Mouse (Mus musculus) midbrain, embryonic 15.5 days (tissue): Measurements from ENCODE around the gene Siah3. TPM values are rescaled to one million over a fixed set of nuclear protein-coding genes. Genes with fewer than 3 reads are reported as not detected.

ENCODE experiments used
- ATAC-seq: fragments of 200-750 bp; cut with Nextera tagmentation; replicated peaks from 2 replicates; pipeline ENCODE4 v1.8.0; 2017; ENCODE audit warnings: moderate TSS enrichment
- H3K27ac ChIP-seq: fragments of 300-500 bp; sonication (generic); 2 replicates; pipeline ENCODE4 v1.5.1; 2015; ENCODE audit warnings: mild to moderate bottlenecking, inconsistent platforms
- H3K27me3 ChIP-seq: fragments of 300-500 bp; sonication (generic); replicated peaks from 2 replicates; pipeline ENCODE4 v1.6.1; 2015; ENCODE audit warnings: inconsistent platforms
- H3K36me3 ChIP-seq: fragments of 300-500 bp; sonication (generic); replicated peaks from 2 replicates; pipeline ENCODE4 v1.6.1; 2015; ENCODE audit warnings: inconsistent platforms
- H3K4me1 ChIP-seq: fragments of 300-500 bp; sonication (generic); 2 replicates; pipeline ENCODE4 v1.6.1; 2015; ENCODE audit warnings: inconsistent platforms
- H3K4me2 ChIP-seq: fragments of 300-500 bp; sonication (generic); 2 replicates; pipeline ENCODE4 v1.6.1; 2015; ENCODE audit warnings: inconsistent platforms, mild to moderate bottlenecking, moderate library complexity
- H3K4me3 ChIP-seq: fragments of 300-500 bp; sonication (generic); 2 replicates; pipeline ENCODE4 v1.5.1; 2015; ENCODE audit warnings: mild to moderate bottlenecking, inconsistent platforms
- H3K9ac ChIP-seq: fragments of 300-500 bp; sonication (generic); 2 replicates; pipeline ENCODE4 v1.6.1; 2015; ENCODE audit warnings: mild to moderate bottlenecking, inconsistent platforms
- H3K9me3 ChIP-seq: fragments of 300-500 bp; sonication (generic); 2 replicates; pipeline ENCODE4 v1.6.1; 2016; ENCODE audit warnings: inconsistent platforms
- WGBS: fragments of 180-500 bp; shearing (Covaris S2); methylation state at CpG from one replicate; pipeline ENCODE4 v1.1.7; 2015; ENCODE audit warnings: mixed read lengths; 5-methylcytosine and 5-hydroxymethylcytosine counted together
- polyA plus RNA-seq: library from polyadenylated mRNA; unstranded; fragments of >200 nt; fragmentation: Nextera tagmentation; extraction: Ambion mirVana; gene quantifications from 2 replicates; pipeline ENCODE4 v1.2.1, GENCODE M21; 2015

The Siah3 gene
- polyA plus RNA-seq, 1 experiment from 2014 or later: 3.4 TPM

DNA sequence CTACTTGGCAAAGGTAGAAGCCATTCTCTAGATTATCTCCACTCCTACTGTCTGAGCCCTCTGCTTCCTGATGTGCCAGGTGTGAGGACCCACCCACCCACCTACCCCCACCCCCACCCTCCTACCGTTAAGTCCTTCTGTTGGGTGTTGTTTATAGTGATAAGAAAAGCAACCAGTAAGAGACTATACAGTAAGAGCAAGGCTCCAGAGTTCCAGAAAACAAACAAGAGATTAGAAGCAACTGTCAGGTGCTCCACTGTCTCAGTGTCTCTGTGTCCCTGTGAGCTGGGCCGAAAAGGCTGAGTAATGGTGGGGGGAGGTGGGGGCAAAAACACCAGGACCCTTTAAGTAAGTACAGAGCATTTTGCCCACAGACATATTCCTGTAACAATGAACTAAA, 83.4 kb downstream of the Siah3 start:
- H3K4me3 ChIP-seq: no peak overlapping the region
- no peak overlapping the region for H3K27ac ChIP-seq
- H3K4me2 ChIP-seq: no peak overlapping the region
- H3K4me1 ChIP-seq: peaks cover 20% of the 10 kb centered on the region
- no peak overlapping the region for H3K9ac ChIP-seq
- no peaks in the 10 kb centered on the region for H3K9me3 ChIP-seq
- WGBS: 46% methylated on average over 2 of the region's 2 CpGs
- no peak for ATAC-seq
- no peaks in the 10 kb centered on the region for H3K27me3 ChIP-seq
- no peaks in the 10 kb centered on the region for H3K36me3 ChIP-seq

DNA sequence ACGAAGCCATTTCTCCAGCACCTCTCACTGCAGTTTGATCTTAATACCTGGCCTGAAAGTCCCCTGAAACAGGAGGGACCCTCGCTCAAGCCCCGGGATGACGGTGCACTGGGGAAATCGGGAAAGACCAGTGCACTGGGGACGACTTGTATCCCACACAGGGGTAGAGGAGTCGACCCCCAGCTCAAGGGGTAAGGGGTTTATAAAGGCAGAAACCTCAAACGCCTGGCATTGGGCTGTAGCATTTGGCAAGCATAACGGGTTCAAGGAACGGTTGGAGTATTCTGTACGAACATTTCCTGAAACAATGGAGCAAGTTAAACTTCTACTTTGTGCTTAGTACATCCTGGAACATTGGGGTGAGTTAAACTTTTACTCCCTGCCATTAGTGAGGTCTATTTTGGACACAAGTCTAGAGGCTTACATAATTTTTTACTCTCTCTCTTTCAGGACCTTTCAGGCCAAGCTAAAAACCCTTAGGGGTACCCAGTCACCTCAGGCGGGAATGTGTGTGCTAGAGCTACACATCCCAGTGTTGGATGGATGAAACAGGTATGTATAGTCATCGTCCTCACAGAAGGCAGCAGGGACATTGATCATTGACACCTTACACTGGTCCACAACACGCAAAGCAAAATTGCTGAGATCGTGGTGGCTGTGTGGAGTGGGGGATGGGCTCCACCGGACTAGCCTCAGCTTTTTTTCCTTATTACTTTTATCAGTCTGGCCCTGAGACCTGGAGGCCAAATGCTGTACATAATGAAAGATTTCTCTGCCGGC, 84.6 kb downstream of the Siah3 start:
- H3K27me3 ChIP-seq: no peaks in the 10 kb centered on the region
- no peaks in the 10 kb centered on the region for H3K36me3 ChIP-seq
- H3K4me3 ChIP-seq: no peak overlapping the region
- H3K4me1 ChIP-seq: peaks cover 20% of the 10 kb centered on the region
- no peak overlapping the region for H3K4me2 ChIP-seq
- peak overlapping the region; percentile 63; the same call in 1 of the 2 replicates for H3K27ac ChIP-seq
- H3K9me3 ChIP-seq: no peaks in the 10 kb centered on the region
- no peak overlapping the region for H3K9ac ChIP-seq
- WGBS: 57% methylated on average over 17 of the region's 17 CpGs
- peak; percentile 57; the same call in 1 of the 2 replicates for ATAC-seq

DNA sequence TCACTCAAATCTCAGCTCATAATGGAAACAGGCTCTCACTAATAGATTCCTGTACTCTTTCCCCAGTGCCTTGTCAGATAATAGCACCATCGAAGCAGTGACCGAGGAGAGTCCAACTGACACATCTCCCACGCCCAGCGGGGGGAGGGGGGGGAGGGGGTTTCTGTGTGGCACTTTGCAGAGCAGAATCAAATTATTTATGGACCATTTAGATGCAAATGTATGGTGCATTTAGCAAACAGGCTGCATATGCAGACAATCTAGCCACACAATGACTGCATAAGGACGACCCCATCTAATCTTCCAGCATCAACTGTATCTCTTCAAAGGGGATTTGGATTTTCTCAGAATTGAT, 85.2 kb downstream of the Siah3 start:
- H3K4me1 ChIP-seq: peaks cover 20% of the 10 kb centered on the region
- no peaks in the 10 kb centered on the region for H3K36me3 ChIP-seq
- H3K9me3 ChIP-seq: no peaks in the 10 kb centered on the region
- ATAC-seq: peak; percentile 73
- 9% methylated on average over 5 of the region's 5 CpGs for WGBS
- no peaks in the 10 kb centered on the region for H3K27me3 ChIP-seq
- 0 out of 2 replicates have a peak overlapping the region, but pooled peaks have one; percentile 14 for H3K4me2 ChIP-seq
- H3K9ac ChIP-seq: no peak overlapping the region
- peak overlapping the region; percentile 63 for H3K27ac ChIP-seq
- H3K4me3 ChIP-seq: no peak overlapping the region

DNA sequence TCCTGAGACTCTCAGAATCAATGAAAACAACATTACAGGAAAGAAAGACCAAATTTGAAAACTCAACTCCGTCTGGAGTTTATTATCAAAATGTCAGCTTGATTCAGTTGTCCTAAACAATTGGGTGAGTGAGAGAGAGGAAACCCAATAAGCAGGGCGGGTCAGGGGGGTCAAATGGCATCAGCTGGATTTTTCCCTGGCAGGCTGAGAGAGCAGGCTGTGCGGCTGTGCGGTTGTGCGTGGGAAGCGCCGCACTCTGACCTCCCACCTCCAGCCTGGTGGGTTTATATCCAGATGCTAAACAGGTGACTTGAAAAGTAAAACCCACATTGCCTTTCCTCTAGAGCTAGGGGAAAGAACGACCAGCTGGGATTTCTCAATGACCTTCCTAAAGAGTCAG, 85.9 kb downstream of the Siah3 start:
- H3K9ac ChIP-seq: no peak overlapping the region
- no peaks in the 10 kb centered on the region for H3K36me3 ChIP-seq
- H3K27ac ChIP-seq: peak overlapping the region; percentile 63
- peaks cover 17% of the 10 kb centered on the region for H3K4me1 ChIP-seq
- 11% methylated on average over 8 of the region's 8 CpGs for WGBS
- no peak overlapping the region for H3K4me2 ChIP-seq
- H3K4me3 ChIP-seq: no peak overlapping the region
- no peak for ATAC-seq
- H3K27me3 ChIP-seq: no peaks in the 10 kb centered on the region
- H3K9me3 ChIP-seq: no peaks in the 10 kb centered on the region

DNA sequence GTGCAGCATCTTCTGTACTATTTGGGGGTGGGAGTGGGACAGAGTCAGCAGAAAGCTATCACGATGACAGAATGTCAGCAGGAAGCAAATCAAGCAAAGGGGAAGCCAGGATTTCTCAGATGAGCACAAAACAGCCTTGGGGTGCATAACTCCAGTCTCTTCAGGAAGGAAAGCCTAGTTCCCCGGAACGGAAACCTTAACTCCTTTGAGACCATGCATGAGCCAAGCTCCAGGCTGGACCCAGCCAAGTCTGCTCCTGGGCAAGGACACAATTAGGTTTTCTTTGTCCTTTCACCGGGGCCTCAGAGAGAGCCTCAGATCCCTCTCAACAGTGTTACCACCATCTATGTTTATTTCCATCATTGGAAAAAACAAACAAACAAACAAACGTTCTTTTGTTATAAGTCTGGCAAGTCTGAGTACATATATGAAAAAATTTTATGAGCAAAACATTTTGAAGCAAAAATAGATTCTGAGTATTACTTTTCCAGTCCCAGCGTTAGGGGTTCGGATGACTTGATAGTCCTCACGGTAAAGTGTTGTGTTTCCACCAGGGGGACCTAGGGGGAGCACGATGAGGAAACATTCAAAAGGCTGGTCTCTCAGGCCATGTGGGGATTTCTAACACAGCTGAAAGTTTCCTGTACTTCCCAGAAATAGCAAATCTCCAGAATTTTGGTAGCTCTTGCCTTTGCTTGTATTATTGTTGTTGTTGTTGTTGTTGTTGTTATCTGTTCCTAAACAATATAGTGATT, 106.0 kb downstream of the Siah3 start:
- Histone ChIP-seq H3K4me1 (peaks cover 18% of the 10 kb centered on the region), H3K27ac (no peak overlapping the region), H3K4me3 (no peak overlapping the region), H3K9me3 (no peaks in the 10 kb centered on the region), H3K9ac (no peak overlapping the region), H3K36me3 (no peaks in the 10 kb centered on the region), H3K27me3 (no peaks in the 10 kb centered on the region), H3K4me2 (no peak overlapping the region)
- no peak for ATAC-seq
- 50% methylated on average over 9 of the region's 9 CpGs for WGBS

DNA sequence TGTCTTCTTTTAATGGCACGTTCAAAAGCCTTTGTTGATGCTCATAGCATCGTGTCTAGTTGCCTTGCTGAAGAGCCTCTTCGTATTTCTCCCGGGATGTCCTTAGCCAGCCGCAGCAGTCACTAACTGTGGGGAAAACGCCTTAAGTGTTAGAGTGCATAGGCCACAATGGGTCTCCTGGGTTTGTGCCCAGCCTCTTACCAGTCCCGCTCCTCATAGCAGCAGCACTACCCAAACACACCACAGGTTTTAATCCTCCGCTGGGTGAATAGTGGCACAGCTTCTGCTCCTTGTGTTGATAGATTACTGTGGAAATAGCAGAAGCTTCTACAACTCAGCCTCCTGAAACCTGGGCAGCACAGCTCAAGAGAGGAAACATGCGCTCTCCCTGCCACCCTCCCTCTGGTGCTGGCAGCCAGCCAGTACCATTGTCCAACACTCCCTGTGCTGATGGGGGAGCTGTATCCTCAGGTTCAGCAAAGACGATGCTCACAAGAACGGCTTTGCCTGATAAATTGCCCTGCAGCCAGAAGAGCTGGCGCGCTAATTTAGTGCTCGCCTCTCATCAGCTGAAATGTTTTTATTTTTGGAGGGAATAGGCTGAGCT, 109.9 kb downstream of the Siah3 start:
- WGBS: 30% methylated on average over 14 of the region's 14 CpGs
- no peaks in the 10 kb centered on the region for H3K27me3 ChIP-seq
- H3K4me2 ChIP-seq: no peak overlapping the region
- no peak overlapping the region for H3K9ac ChIP-seq
- peak; percentile 93 for ATAC-seq
- H3K9me3 ChIP-seq: no peaks in the 10 kb centered on the region
- H3K4me3 ChIP-seq: no peak overlapping the region
- peak overlapping the region; percentile 58 for H3K27ac ChIP-seq
- no peaks in the 10 kb centered on the region for H3K36me3 ChIP-seq
- H3K4me1 ChIP-seq: peaks cover 22% of the 10 kb centered on the region

DNA sequence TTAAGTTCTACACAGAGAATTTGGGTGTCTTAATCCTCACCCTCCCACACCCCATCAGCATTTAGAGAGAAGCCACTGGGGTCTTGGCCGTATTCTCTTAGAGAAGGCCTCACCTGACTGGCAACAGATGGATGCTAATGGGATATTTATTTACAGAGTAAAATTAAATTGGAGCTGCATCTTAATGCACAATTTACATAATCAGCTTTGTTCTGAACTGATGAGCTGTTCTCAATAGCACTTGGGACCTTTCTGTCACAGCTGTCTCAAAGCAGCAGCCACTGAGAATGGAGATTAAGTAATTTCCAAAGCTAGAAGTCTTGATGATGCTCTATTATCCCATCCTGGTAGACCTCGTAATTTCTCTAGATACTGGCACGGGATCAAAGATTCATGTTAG, 110.5 kb downstream of the Siah3 start:
- peak; percentile 69 for ATAC-seq
- Histone ChIP-seq H3K9ac (no peak overlapping the region), H3K4me2 (no peak overlapping the region)

DNA sequence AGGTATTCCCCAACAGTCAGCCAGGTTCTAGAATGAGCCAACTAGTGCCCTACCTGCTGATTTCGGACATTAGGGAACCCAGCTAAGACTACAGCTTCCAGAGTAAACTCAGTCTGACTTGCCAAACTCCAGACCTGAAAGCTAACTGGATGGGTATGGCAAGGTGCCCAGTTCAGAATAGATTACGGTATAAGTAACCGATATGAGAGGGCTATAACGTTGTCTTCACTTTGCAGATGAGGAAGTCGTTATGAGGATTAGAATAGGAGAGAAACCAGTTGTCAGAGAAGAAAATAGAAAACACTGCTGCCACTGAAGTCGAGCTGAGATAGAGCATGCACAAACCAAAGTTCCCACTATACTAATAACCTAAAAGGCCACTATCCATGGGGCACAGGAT, 123.2 kb downstream of the Siah3 start:
- WGBS: 86% methylated on average over 6 of the region's 6 CpGs
- no peak for ATAC-seq
- H3K36me3 ChIP-seq: no peaks in the 10 kb centered on the region

More for the DNA sequence above, 110.5 kb downstream of the Siah3 start:
- Histone ChIP-seq H3K4me3 (no peak overlapping the region), H3K4me1 (peaks cover 22% of the 10 kb centered on the region), H3K27ac (peak overlapping the region; percentile 58), H3K27me3 (no peaks in the 10 kb centered on the region), H3K9me3 (no peaks in the 10 kb centered on the region), H3K36me3 (no peaks in the 10 kb centered on the region)
- 18% methylated on average over 3 of the region's 3 CpGs for WGBS

More for the DNA sequence above, 123.2 kb downstream of the Siah3 start:
- no peak overlapping the region for H3K4me3 ChIP-seq
- H3K4me1 ChIP-seq: no peaks in the 10 kb centered on the region
- no peaks in the 10 kb centered on the region for H3K27me3 ChIP-seq
- no peak overlapping the region for H3K4me2 ChIP-seq
- no peak overlapping the region for H3K27ac ChIP-seq
- H3K9me3 ChIP-seq: no peaks in the 10 kb centered on the region
- no peak overlapping the region for H3K9ac ChIP-seq

Other genes with a start within 250 kb of the Siah3 start
- 0.11 TPM in 1 of 2 replicates, not detected in the other for gene Cpb2, start 213.7 kb upstream of the Siah3 start, polyA plus RNA-seq
- 49.2 and 51.2 TPM in 2 replicates for gene Zc3h13, start 171.6 kb upstream of the Siah3 start, polyA plus RNA-seq
- not detected in 2 replicates for gene Spert, start 137.1 kb downstream of the Siah3 start, polyA plus RNA-seq
- not detected in 2 replicates for gene Erich6b, start 186.3 kb downstream of the Siah3 start, polyA plus RNA-seq